Mouse (Mus musculus) heart, embryonic 12.5 days (tissue): Measurements from ENCODE around the gene Krt33b. TPM values are rescaled to one million over a fixed set of nuclear protein-coding genes. Genes with fewer than 3 reads are reported as not detected.

Source experiments
- ATAC-seq: fragments of 200-750 bp; cut with Nextera tagmentation; 2 replicates; pipeline ENCODE4 v1.8.0; 2017; ENCODE audit warnings: moderate TSS enrichment, moderate library complexity; ENCODE audit not compliant: insufficient number of reproducible peaks, low FRiP score
- H3K27ac ChIP-seq: fragments of 300-500 bp; sonication (generic); 2 replicates; pipeline ENCODE4 v1.5.1; 2016; ENCODE audit warnings: mild to moderate bottlenecking, moderate library complexity; ENCODE audit not compliant: poor library complexity, severe bottlenecking
- H3K27me3 ChIP-seq: fragments of 300-500 bp; sonication (generic); replicated peaks from 2 replicates; pipeline ENCODE4 v1.6.1; 2016; ENCODE audit warnings: mild to moderate bottlenecking, moderate library complexity
- H3K36me3 ChIP-seq: fragments of 300-500 bp; sonication (generic); 2 replicates; pipeline ENCODE4 v1.6.1; 2016; ENCODE audit warnings: mild to moderate bottlenecking, moderate library complexity
- H3K4me1 ChIP-seq: fragments of 300-500 bp; sonication (generic); replicated peaks from 2 replicates; pipeline ENCODE4 v1.6.1; 2016; ENCODE audit warnings: mild to moderate bottlenecking
- H3K4me2 ChIP-seq: fragments of 300-500 bp; sonication (generic); 2 replicates; pipeline ENCODE4 v1.6.1; 2016; ENCODE audit warnings: mild to moderate bottlenecking, moderate library complexity
- H3K4me3 ChIP-seq: fragments of 300-500 bp; sonication (generic); 2 replicates; pipeline ENCODE4 v1.5.1; 2016; ENCODE audit warnings: mild to moderate bottlenecking
- H3K9ac ChIP-seq: fragments of 300-500 bp; sonication (generic); 2 replicates; pipeline ENCODE4 v1.6.1; 2016; ENCODE audit warnings: mild to moderate bottlenecking, moderate library complexity
- H3K9me3 ChIP-seq: fragments of 300-500 bp; sonication (generic); replicated peaks from 2 replicates; pipeline ENCODE4 v1.6.1; 2016; ENCODE audit warnings: mild to moderate bottlenecking, moderate library complexity
- WGBS: fragments of 180-500 bp; shearing (Covaris S2); methylation state at CpG from one replicate; pipeline ENCODE4 v1.1.7; 2016; 5-methylcytosine and 5-hydroxymethylcytosine counted together
- polyA plus RNA-seq: library from polyadenylated mRNA; unstranded; fragments of >200 nt; fragmentation: Nextera tagmentation; extraction: Ambion mirVana; gene quantifications from 2 replicates; pipeline ENCODE4 v1.2.1, GENCODE M21; 2016

Krt33b gene
- polyA plus RNA-seq, 1 experiment from 2014 or later = not detected

- no peak overlapping the region for H3K27ac ChIP-seq
- H3K4me1 ChIP-seq = no peaks in the 10 kb centered on the region
- no peaks in the 10 kb centered on the region for H3K36me3 ChIP-seq
- H3K4me3 ChIP-seq = no peak overlapping the region
- ATAC-seq = no peak
- 47% methylated on average over 5 of the region's 5 CpGs for WGBS
- H3K27me3 ChIP-seq = no peaks in the 10 kb centered on the region
- no peaks in the 10 kb centered on the region for H3K9me3 ChIP-seq
- H3K9ac ChIP-seq = no peak overlapping the region
- H3K4me2 ChIP-seq = no peak overlapping the region
These were observed 8.2 kb downstream of the Krt33b start for GRCm38 (mm10) chr11:100021438-100021837.

GRCm38 (mm10) chr11:100019466-100019865, 10.2 kb downstream of the Krt33b start:
- Histone ChIP-seq H3K27ac (no peak overlapping the region), H3K27me3 (no peaks in the 10 kb centered on the region), H3K4me2 (no peak overlapping the region), H3K4me1 (no peaks in the 10 kb centered on the region), H3K9me3 (no peaks in the 10 kb centered on the region), H3K36me3 (no peaks in the 10 kb centered on the region), H3K9ac (no peak overlapping the region), H3K4me3 (no peak overlapping the region)
- WGBS = 69% methylated on average over 1 of the region's 1 CpGs
- ATAC-seq = no peak

- Histone ChIP-seq H3K27me3 (no peaks in the 10 kb centered on the region), H3K4me3 (no peak within 1 kb of the TSS), H3K9ac (no peak within 1 kb of the TSS), H3K4me1 (no peaks in the 10 kb centered on the region), H3K9me3 (no peaks in the 10 kb centered on the region), H3K4me2 (no peak within 1 kb of the TSS), H3K27ac (no peak within 1 kb of the TSS), H3K36me3 (no peaks in the 10 kb centered on the region)
- no peak for ATAC-seq
- 68% methylated on average over 4 of the region's 4 CpGs for WGBS
These were observed 13.6 kb downstream of the Krt33b start, which contains the start of gene Krt33a for GRCm38 (mm10) chr11:100016112-100016511. Gene Krt33a (minus strand): TSS chr11:100016212.

- ATAC-seq = no peak
- Histone ChIP-seq H3K4me1 (no peaks in the 10 kb centered on the region), H3K36me3 (no peaks in the 10 kb centered on the region), H3K4me3 (no peak overlapping the region), H3K27me3 (no peaks in the 10 kb centered on the region), H3K9me3 (no peaks in the 10 kb centered on the region), H3K27ac (no peak overlapping the region), H3K9ac (no peak overlapping the region), H3K4me2 (no peak overlapping the region)
- 64% methylated on average over 4 of the region's 4 CpGs for WGBS
These were observed 15.9 kb downstream of the Krt33b start for GRCm38 (mm10) chr11:100013691-100014171.

GRCm38 (mm10) chr11:100010682-100011081, 19.0 kb downstream of the Krt33b start:
- Histone ChIP-seq H3K4me2 (no peak overlapping the region), H3K4me3 (no peak overlapping the region), H3K36me3 (no peaks in the 10 kb centered on the region), H3K9me3 (no peaks in the 10 kb centered on the region), H3K4me1 (no peaks in the 10 kb centered on the region), H3K27ac (no peak overlapping the region), H3K27me3 (no peaks in the 10 kb centered on the region), H3K9ac (no peak overlapping the region)
- 77% methylated on average over 5 of the region's 5 CpGs for WGBS
- ATAC-seq = no peak

GRCm38 (mm10) chr11:100008336-100008735, 21.3 kb downstream of the Krt33b start:
- Histone ChIP-seq H3K36me3 (no peaks in the 10 kb centered on the region), H3K27ac (no peak overlapping the region), H3K4me3 (no peak overlapping the region), H3K9me3 (no peaks in the 10 kb centered on the region), H3K4me2 (no peak overlapping the region), H3K27me3 (no peaks in the 10 kb centered on the region), H3K4me1 (no peaks in the 10 kb centered on the region), H3K9ac (no peak overlapping the region)
- 74% methylated on average over 5 of the region's 5 CpGs for WGBS
- no peak for ATAC-seq

DNA sequence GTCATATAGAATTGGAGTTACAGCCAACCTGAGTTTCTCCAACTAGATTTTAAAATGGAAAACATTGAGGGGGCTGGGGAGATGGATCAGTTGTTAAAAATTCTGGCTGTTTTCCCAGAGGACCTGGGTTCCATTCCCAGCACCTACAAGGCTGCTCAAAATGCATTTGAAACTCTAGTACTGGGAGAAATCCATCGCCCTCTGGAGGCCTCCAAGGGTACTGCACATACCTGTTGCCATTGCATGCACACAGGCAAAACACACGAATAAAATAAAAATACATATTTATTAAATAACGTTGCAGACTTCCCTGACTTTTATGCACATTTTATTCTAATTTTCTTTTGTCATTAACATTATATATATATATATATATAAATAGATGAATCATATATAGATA, 23.0 kb downstream of the Krt33b start:
- no peak for ATAC-seq
- no peak overlapping the region for H3K9ac ChIP-seq
- no peak overlapping the region for H3K4me3 ChIP-seq
- peaks cover 5% of the 10 kb centered on the region for H3K9me3 ChIP-seq
- no peaks in the 10 kb centered on the region for H3K4me1 ChIP-seq
- H3K27me3 ChIP-seq = no peaks in the 10 kb centered on the region
- no peak overlapping the region for H3K4me2 ChIP-seq
- H3K36me3 ChIP-seq = no peaks in the 10 kb centered on the region
- WGBS = 44% methylated on average over 3 of the region's 3 CpGs
- no peak overlapping the region for H3K27ac ChIP-seq

GRCm38 (mm10) chr11:100005905-100006304, 23.8 kb downstream of the Krt33b start:
- Histone ChIP-seq H3K27ac (no peak overlapping the region), H3K4me2 (no peak overlapping the region), H3K4me3 (no peak overlapping the region), H3K9me3 (peaks cover 7% of the 10 kb centered on the region), H3K4me1 (no peaks in the 10 kb centered on the region), H3K36me3 (no peaks in the 10 kb centered on the region), H3K27me3 (no peaks in the 10 kb centered on the region), H3K9ac (no peak overlapping the region)
- no peak for ATAC-seq
- 77% methylated on average over 8 of the region's 8 CpGs for WGBS

GRCm38 (mm10) chr11:100004846-100005245, 24.8 kb downstream of the Krt33b start:
- 23% methylated on average over 6 of the region's 6 CpGs for WGBS
- no peak for ATAC-seq
- peaks cover 7% of the 10 kb centered on the region for H3K9me3 ChIP-seq

DNA sequence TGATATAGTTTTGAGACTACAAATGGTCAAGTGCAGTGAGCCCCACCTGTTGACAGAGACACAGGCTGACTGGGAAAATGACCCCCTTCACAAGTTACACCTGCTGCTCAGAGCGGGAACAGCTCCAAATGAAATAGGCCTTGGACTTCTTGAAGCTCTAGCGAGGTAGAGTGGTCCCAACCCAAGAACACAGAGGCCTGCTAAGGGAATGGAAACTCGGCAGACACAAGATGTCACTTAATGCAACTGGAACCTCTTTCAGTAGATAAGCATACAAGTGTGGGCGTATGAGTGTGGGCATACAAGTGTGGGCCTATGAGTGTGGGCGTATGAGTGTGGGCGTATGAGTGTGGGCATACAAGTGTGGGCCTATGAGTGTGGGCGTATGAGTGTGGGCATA, 30.6 kb downstream of the Krt33b start:
- ATAC-seq = no peak

More at GRCm38 (mm10) chr11:100004846-100005245, 24.8 kb downstream of the Krt33b start:
- Histone ChIP-seq H3K4me3 (no peak overlapping the region), H3K27me3 (no peaks in the 10 kb centered on the region), H3K4me1 (no peaks in the 10 kb centered on the region), H3K4me2 (no peak overlapping the region), H3K27ac (no peak overlapping the region), H3K36me3 (no peaks in the 10 kb centered on the region), H3K9ac (no peak overlapping the region)

DNA sequence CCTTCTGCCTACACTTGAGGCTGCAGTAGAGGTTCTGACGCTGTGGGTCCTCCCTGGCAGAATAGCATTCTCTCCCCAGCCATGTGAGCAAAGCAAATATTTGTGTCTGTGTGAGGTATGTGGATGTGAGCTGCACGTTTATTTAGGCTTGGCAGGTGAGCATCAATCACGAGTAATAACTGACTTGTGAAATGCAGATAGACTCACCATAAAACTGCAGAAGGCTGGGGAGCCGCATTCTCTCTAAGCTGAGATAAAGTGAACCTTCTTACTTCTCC, 35.3 kb downstream of the Krt33b start:
- no peak for ATAC-seq
- Histone ChIP-seq H3K9ac (no peak overlapping the region), H3K4me3 (no peak overlapping the region), H3K4me2 (no peak overlapping the region), H3K9me3 (no peaks in the 10 kb centered on the region), H3K36me3 (no peaks in the 10 kb centered on the region), H3K27ac (no peak overlapping the region), H3K27me3 (peaks cover 36% of the 10 kb centered on the region), H3K4me1 (0 out of 2 replicates have a peak, but pooled peaks cover 3% of the 10 kb centered on the region)
- 63% methylated on average over 4 of the region's 4 CpGs for WGBS

More for the DNA sequence above, 30.6 kb downstream of the Krt33b start:
- H3K9me3 ChIP-seq = peaks cover 7% of the 10 kb centered on the region
- WGBS = 83% methylated on average over 7 of the region's 7 CpGs
- H3K36me3 ChIP-seq = no peaks in the 10 kb centered on the region
- no peak overlapping the region for H3K4me2 ChIP-seq
- H3K4me3 ChIP-seq = no peak overlapping the region
- H3K4me1 ChIP-seq = no peaks in the 10 kb centered on the region
- no peak overlapping the region for H3K9ac ChIP-seq
- no peak overlapping the region for H3K27ac ChIP-seq
- peaks cover 17% of the 10 kb centered on the region for H3K27me3 ChIP-seq

GRCm38 (mm10) chr11:99993620-99994383, 35.9 kb downstream of the Krt33b start, which contains the start of gene Krtap17-1:
Gene Krtap17-1 (minus strand): TSS chr11:99993994.
- no peak for ATAC-seq
- H3K4me3 ChIP-seq = no peak within 1 kb of the TSS
- peaks cover 36% of the 10 kb centered on the region for H3K27me3 ChIP-seq
- H3K36me3 ChIP-seq = no peaks in the 10 kb centered on the region
- H3K9ac ChIP-seq = no peak within 1 kb of the TSS
- H3K9me3 ChIP-seq = no peaks in the 10 kb centered on the region
- WGBS = 22% methylated on average over 26 of the region's 26 CpGs
- no peak within 1 kb of the TSS for H3K27ac ChIP-seq
- H3K4me1 ChIP-seq = 0 out of 2 replicates have a peak, but pooled peaks cover 3% of the 10 kb centered on the region
- peak within 1 kb of the TSS; percentile 33; the same call in 1 of the 2 replicates for H3K4me2 ChIP-seq
